Mouse (Mus musculus): Measurements from ENCODE around the gene Ube2g2.

- no peak for TF ChIP-seq POLR2A (IDR thresholded peaks at IDR 0.05; ENCODE audit: extremely low read depth, insufficient read depth, low read length)
- no peak for TF ChIP-seq CTCF (IDR thresholded peaks at IDR 0.05; ENCODE audit: extremely low read depth, insufficient read depth, low read length)
Observed at GRCm38 (mm10) chr10:77629970-77630369, 7.9 kb downstream of the Ube2g2 start.
